Mouse (Mus musculus): ENCODE data around the gene Zfp933. TPM values are rescaled to one million over a fixed set of nuclear protein-coding genes. Genes with fewer than 3 reads are reported as not detected.

Gene Zfp933
- 3.9 and 4.4 TPM in 2 replicates for polyA plus RNA-seq (2014; fragmentation: Nextera tagmentation; extraction: Ambion mirVana)

DNA sequence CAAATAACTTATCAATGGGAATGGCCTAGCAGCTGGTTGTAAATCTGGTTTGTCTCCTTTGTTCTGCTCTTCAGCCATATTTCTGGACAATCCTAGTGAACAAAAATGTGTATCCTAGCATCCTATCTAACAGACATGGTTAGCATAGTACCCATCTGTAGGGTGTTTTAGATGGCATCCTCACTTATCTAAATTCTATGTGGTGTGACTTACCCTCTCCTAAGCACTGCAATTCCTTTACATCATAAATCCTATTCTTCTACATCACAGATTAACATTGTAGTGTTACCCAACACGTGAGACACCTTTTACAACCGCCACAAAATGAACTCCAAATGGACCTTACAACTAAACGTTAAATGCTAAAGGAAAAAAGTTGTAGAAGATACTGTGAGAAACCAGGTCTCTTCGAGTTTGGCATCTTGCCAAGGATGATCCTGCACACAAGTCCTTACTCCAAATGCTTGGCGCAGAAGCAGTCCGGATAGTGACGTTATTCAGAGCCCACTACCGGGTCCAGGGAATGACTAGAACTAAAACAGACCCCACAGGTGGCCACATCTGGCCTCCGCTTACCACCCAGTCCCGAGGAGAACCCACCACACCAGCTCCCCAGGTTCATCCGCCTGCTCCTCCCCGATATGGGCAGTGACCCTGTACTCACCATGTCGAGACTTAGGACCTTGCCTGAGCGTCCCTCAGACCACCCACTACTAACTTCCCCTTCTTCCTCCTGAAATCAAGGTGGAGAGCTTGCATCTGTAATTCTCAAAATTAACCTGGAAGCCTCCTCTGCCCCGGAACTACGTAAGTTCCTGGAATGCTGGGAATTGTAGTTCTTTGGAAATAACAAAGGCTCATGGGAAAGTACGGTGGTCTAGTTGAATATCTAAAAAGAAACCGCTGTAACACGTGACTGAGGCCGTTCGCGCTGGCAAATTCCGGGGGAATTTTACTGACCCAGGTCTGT is at the start of gene Zfp933:
Gene Zfp933 (minus strand): TSS at position 753 of the 970 bp plus-strand sequence.
- H3K4me1 ChIP-seq (ENCODE audit: control insufficient read depth in 2 of 2, insufficient read depth in 2 of 2, low read length in 2 of 2), result peaks cover 0 to 12% of the 10 kb centered on the region in 2 experiments; a peak in 1 of 4 replicates
- H3K9me3 ChIP-seq (ENCODE audit: control insufficient read depth, low read length), result peaks cover 4% of the 10 kb centered on the region; the same call in 1 of the 2 replicates
- H3K4me3 ChIP-seq (ENCODE audit: control insufficient read depth in 1 of 2, insufficient read depth in 1 of 2, low read depth in 1 of 2, low read length in 2 of 2), result peak within 1 kb of the TSS; percentile 91 to 100
- peak within 1 kb of the TSS; percentile 86 for H3K4me2 ChIP-seq (ENCODE audit: low read length)
- WGBS, result 2% methylated on average over 23 of the region's 23 CpGs
- H3K9ac ChIP-seq (ENCODE audit: low read length), result peak within 1 kb of the TSS; percentile 86
- H3K27me3 ChIP-seq (ENCODE audit: control insufficient read depth, insufficient read depth, low read length), result no peaks in the 10 kb centered on the region
- ATAC-seq (ENCODE audit: insufficient number of reproducible peaks, insufficient read depth, low FRiP score, low read depth), result peak; percentile 84
- peaks cover 8% of the 10 kb centered on the region for H3K36me3 ChIP-seq (ENCODE audit: control insufficient read depth, insufficient read depth, low read length)
- H3K27ac ChIP-seq (replicated peaks in 1 of 2; ENCODE audit: control insufficient read depth in 1 of 2, insufficient read depth in 1 of 2, low read depth in 2 of 2, low read length in 2 of 2), result peak within 1 kb of the TSS; percentile 2 to 64; a peak in 3 of 4 replicates

- H3K9ac ChIP-seq (ENCODE audit: low read length), result peak overlapping the region; percentile 61
- H3K4me1 ChIP-seq (ENCODE audit: control insufficient read depth in 2 of 2, insufficient read depth in 2 of 2, low read length in 2 of 2), result peaks cover 35 to 45% of the 10 kb centered on the region in 2 experiments
- WGBS, result 39% methylated on average over 3 of the region's 3 CpGs
- H3K4me2 ChIP-seq (ENCODE audit: low read length), result peak overlapping the region; percentile 41
- no peak overlapping the region for H3K4me3 ChIP-seq (ENCODE audit: control insufficient read depth in 1 of 2, insufficient read depth in 1 of 2, low read depth in 1 of 2, low read length in 2 of 2)
- peak; percentile 48 for ATAC-seq (ENCODE audit: insufficient number of reproducible peaks, insufficient read depth, low FRiP score, low read depth)
- H3K36me3 ChIP-seq (ENCODE audit: control insufficient read depth, insufficient read depth, low read length), result peaks cover 99% of the 10 kb centered on the region
- H3K9me3 ChIP-seq (ENCODE audit: control insufficient read depth, low read length), result no peaks in the 10 kb centered on the region
- peak overlapping the region; percentile 96 to 99 for H3K27ac ChIP-seq (replicated peaks in 1 of 2; ENCODE audit: control insufficient read depth in 1 of 2, insufficient read depth in 1 of 2, low read depth in 2 of 2, low read length in 2 of 2)
- H3K27me3 ChIP-seq (ENCODE audit: control insufficient read depth, insufficient read depth, low read length), result no peaks in the 10 kb centered on the region
Observed at GRCm38 (mm10) chr4:147897348-147897747, 49.2 kb upstream of the Zfp933 start.

- no peak overlapping the region for H3K4me3 ChIP-seq (ENCODE audit: control insufficient read depth in 1 of 2, insufficient read depth in 1 of 2, low read depth in 1 of 2, low read length in 2 of 2)
- no peaks in the 10 kb centered on the region for H3K9me3 ChIP-seq (ENCODE audit: control insufficient read depth, low read length)
- ATAC-seq (ENCODE audit: insufficient number of reproducible peaks, insufficient read depth, low FRiP score, low read depth), result peak; percentile 47
- H3K9ac ChIP-seq (ENCODE audit: low read length), result peak overlapping the region; percentile 61
- peaks cover 35 to 45% of the 10 kb centered on the region in 2 experiments for H3K4me1 ChIP-seq (ENCODE audit: control insufficient read depth in 2 of 2, insufficient read depth in 2 of 2, low read length in 2 of 2)
- H3K27ac ChIP-seq (replicated peaks in 1 of 2; ENCODE audit: control insufficient read depth in 1 of 2, insufficient read depth in 1 of 2, low read depth in 2 of 2, low read length in 2 of 2), result peak overlapping the region; percentile 96 to 99
- peak overlapping the region; percentile 41; the same call in 1 of the 2 replicates for H3K4me2 ChIP-seq (ENCODE audit: low read length)
- no peaks in the 10 kb centered on the region for H3K27me3 ChIP-seq (ENCODE audit: control insufficient read depth, insufficient read depth, low read length)
- peaks cover 99% of the 10 kb centered on the region for H3K36me3 ChIP-seq (ENCODE audit: control insufficient read depth, insufficient read depth, low read length)
- 20% methylated on average over 1 of the region's 1 CpGs for WGBS
Observed at GRCm38 (mm10) chr4:147896411-147896810, 48.2 kb upstream of the Zfp933 start.

DNA sequence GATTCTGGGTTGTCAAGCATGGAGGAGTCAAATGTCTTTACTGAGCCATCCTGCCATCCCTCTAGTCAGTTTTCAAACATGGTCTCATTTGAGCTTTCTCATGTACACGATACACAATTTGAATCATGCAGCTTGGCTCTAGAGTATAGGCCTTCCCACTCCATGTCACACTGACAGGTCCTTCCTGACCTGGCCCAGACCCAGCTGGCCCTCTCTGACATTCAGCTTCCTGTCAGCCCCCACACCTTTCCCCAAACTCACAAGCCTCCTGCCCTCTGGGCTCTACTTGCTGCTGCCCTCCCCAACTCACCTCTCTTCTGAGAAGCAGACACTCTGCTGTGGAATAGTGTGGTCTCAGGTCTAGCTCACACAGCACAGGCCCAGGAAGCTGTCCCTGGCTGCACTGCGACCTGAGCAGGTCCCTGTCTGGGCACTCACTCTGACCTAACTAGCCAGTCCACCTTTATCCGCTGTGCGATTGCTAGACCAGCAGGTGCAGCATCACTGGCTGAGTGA is 47.7 kb upstream of the Zfp933 start:
- H3K36me3 ChIP-seq (ENCODE audit: control insufficient read depth, insufficient read depth, low read length), result peaks cover 99% of the 10 kb centered on the region
- H3K9ac ChIP-seq (ENCODE audit: low read length), result peak overlapping the region; percentile 38
- WGBS, result 54% methylated on average over 4 of the region's 4 CpGs
- no peak overlapping the region for H3K4me3 ChIP-seq (ENCODE audit: control insufficient read depth in 1 of 2, insufficient read depth in 1 of 2, low read depth in 1 of 2, low read length in 2 of 2)
- H3K27me3 ChIP-seq (ENCODE audit: control insufficient read depth, insufficient read depth, low read length), result no peaks in the 10 kb centered on the region
- peak overlapping the region; percentile 23; the same call in 1 of the 2 replicates for H3K4me2 ChIP-seq (ENCODE audit: low read length)
- no peak for ATAC-seq (ENCODE audit: insufficient number of reproducible peaks, insufficient read depth, low FRiP score, low read depth)
- H3K27ac ChIP-seq (replicated peaks in 1 of 2; ENCODE audit: control insufficient read depth in 1 of 2, insufficient read depth in 1 of 2, low read depth in 2 of 2, low read length in 2 of 2), result peak overlapping the region; percentile 96 to 99
- peaks cover 34 to 40% of the 10 kb centered on the region in 2 experiments for H3K4me1 ChIP-seq (ENCODE audit: control insufficient read depth in 2 of 2, insufficient read depth in 2 of 2, low read length in 2 of 2)
- no peaks in the 10 kb centered on the region for H3K9me3 ChIP-seq (ENCODE audit: control insufficient read depth, low read length)

- ATAC-seq (ENCODE audit: insufficient number of reproducible peaks, insufficient read depth, low FRiP score, low read depth), result no peak
- H3K9ac ChIP-seq (ENCODE audit: low read length), result no peak overlapping the region
Observed at GRCm38 (mm10) chr4:147890341-147890740, 42.2 kb upstream of the Zfp933 start.

GRCm38 (mm10) chr4:147888237-147888636 is 40.1 kb upstream of the Zfp933 start:
- Histone ChIP-seq H3K4me2 (ENCODE audit: low read length) (no peak overlapping the region), H3K27me3 (ENCODE audit: control insufficient read depth, insufficient read depth, low read length) (no peaks in the 10 kb centered on the region), H3K9ac (ENCODE audit: low read length) (no peak overlapping the region), H3K4me1 (ENCODE audit: control insufficient read depth in 2 of 2, insufficient read depth in 2 of 2, low read length in 2 of 2) (no peaks in the 10 kb centered on the region; a peak in 1 of 4 replicates), H3K36me3 (ENCODE audit: control insufficient read depth, insufficient read depth, low read length) (peaks cover 97% of the 10 kb centered on the region), H3K4me3 (ENCODE audit: control insufficient read depth in 1 of 2, insufficient read depth in 1 of 2, low read depth in 1 of 2, low read length in 2 of 2) (no peak overlapping the region), H3K9me3 (ENCODE audit: control insufficient read depth, low read length) (no peaks in the 10 kb centered on the region), H3K27ac (replicated peaks in 1 of 2; ENCODE audit: control insufficient read depth in 1 of 2, insufficient read depth in 1 of 2, low read depth in 2 of 2, low read length in 2 of 2) (no peak overlapping the region)
- 85% methylated on average over 4 of the region's 4 CpGs for WGBS
- no peak for ATAC-seq (ENCODE audit: insufficient number of reproducible peaks, insufficient read depth, low FRiP score, low read depth)

More at GRCm38 (mm10) chr4:147890341-147890740, 42.2 kb upstream of the Zfp933 start:
- peak overlapping the region in 1 of 2 experiments; percentile 29; a peak in 1 of 4 replicates for H3K27ac ChIP-seq (replicated peaks in 1 of 2; ENCODE audit: control insufficient read depth in 1 of 2, insufficient read depth in 1 of 2, low read depth in 2 of 2, low read length in 2 of 2)
- H3K4me1 ChIP-seq (ENCODE audit: control insufficient read depth in 2 of 2, insufficient read depth in 2 of 2, low read length in 2 of 2), result peaks cover 0 to under 1% of the 10 kb centered on the region in 2 experiments; a peak in 1 of 4 replicates
- H3K36me3 ChIP-seq (ENCODE audit: control insufficient read depth, insufficient read depth, low read length), result peaks cover 97% of the 10 kb centered on the region
- H3K4me3 ChIP-seq (ENCODE audit: control insufficient read depth in 1 of 2, insufficient read depth in 1 of 2, low read depth in 1 of 2, low read length in 2 of 2), result no peak overlapping the region
- WGBS, result 68% methylated on average over 6 of the region's 6 CpGs
- no peaks in the 10 kb centered on the region for H3K27me3 ChIP-seq (ENCODE audit: control insufficient read depth, insufficient read depth, low read length)
- H3K9me3 ChIP-seq (ENCODE audit: control insufficient read depth, low read length), result no peaks in the 10 kb centered on the region
- no peak overlapping the region for H3K4me2 ChIP-seq (ENCODE audit: low read length)

DNA sequence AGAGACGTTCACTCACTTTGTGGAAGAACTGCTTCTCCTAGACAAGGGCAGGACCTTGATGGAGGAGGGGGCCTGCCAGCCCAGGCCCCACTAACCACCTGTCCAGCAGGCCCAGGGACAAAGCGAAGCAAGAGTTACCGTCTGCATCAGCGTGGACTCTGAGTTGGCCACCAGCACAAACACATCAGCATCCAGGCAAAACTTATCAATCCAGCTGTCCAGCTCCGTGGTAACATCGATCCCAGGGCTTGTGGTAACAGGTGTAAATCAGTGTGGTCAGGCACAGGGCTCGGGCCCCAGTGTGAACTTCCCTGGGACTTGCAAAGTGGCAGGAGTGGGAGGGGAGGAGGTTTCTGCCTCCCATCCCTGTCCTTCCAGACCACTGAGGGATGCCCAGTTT is 39.1 kb upstream of the Zfp933 start:
- Histone ChIP-seq H3K27ac (replicated peaks in 1 of 2; ENCODE audit: control insufficient read depth in 1 of 2, insufficient read depth in 1 of 2, low read depth in 2 of 2, low read length in 2 of 2) (no peak overlapping the region), H3K9ac (ENCODE audit: low read length) (no peak overlapping the region), H3K9me3 (ENCODE audit: control insufficient read depth, low read length) (no peaks in the 10 kb centered on the region), H3K4me2 (ENCODE audit: low read length) (no peak overlapping the region), H3K36me3 (ENCODE audit: control insufficient read depth, insufficient read depth, low read length) (peaks cover 97% of the 10 kb centered on the region), H3K4me3 (ENCODE audit: control insufficient read depth in 1 of 2, insufficient read depth in 1 of 2, low read depth in 1 of 2, low read length in 2 of 2) (no peak overlapping the region), H3K27me3 (ENCODE audit: control insufficient read depth, insufficient read depth, low read length) (no peaks in the 10 kb centered on the region), H3K4me1 (ENCODE audit: control insufficient read depth in 2 of 2, insufficient read depth in 2 of 2, low read length in 2 of 2) (no peaks in the 10 kb centered on the region; a peak in 1 of 4 replicates)
- ATAC-seq (ENCODE audit: insufficient number of reproducible peaks, insufficient read depth, low FRiP score, low read depth), result no peak
- 95% methylated on average over 7 of the region's 7 CpGs for WGBS
